Mouse (Mus musculus) kidney, postnatal 36 days (tissue): Measurements from ENCODE around the gene Thy1.
A peak's percentile ranks its signal among the peaks of the same experiment; 100 is the strongest.

Experiments used
- DNase-seq, 2 experiments: peaks; one replicate each; pipeline ENCODE4 v3.0.0; 2021 to 2022; ENCODE audit warnings: mixed read lengths in 2 of 2

Gene Thy1

GRCm38 (mm10) chr9:44042836-44043707 is at the start of gene Thy1:
Thy1 (plus strand) TSS chr9:44043384.
- no peak for DNase-seq

GRCm38 (mm10) chr9:43997681-43998080 is 45.5 kb upstream of the Thy1 start:
- no peak for DNase-seq

GRCm38 (mm10) chr9:43998851-43999250 is 44.3 kb upstream of the Thy1 start:
- DNase-seq: no peak

- DNase-seq: no peak
These were observed 38.8 kb upstream of the Thy1 start for GRCm38 (mm10) chr9:44004362-44004761.

GRCm38 (mm10) chr9:44005305-44005704 is 37.9 kb upstream of the Thy1 start:
- no peak for DNase-seq

GRCm38 (mm10) chr9:44007323-44007722 is 35.9 kb upstream of the Thy1 start:
- no peak for DNase-seq

- no peak for DNase-seq
These were observed 35.2 kb upstream of the Thy1 start for GRCm38 (mm10) chr9:44007991-44008390.

GRCm38 (mm10) chr9:44010900-44011299 is 32.3 kb upstream of the Thy1 start:
- DNase-seq: no peak

- DNase-seq: no peak
These were observed 31.5 kb upstream of the Thy1 start for GRCm38 (mm10) chr9:44011668-44012067.

- no peak for DNase-seq
These were observed 31.0 kb upstream of the Thy1 start for GRCm38 (mm10) chr9:44012164-44012563.

- peak; percentile 54 to 56 for DNase-seq
These were observed 30.4 kb upstream of the Thy1 start for GRCm38 (mm10) chr9:44012761-44013301.

- DNase-seq: peak in 1 of 2 experiments; percentile 5
These were observed 29.4 kb upstream of the Thy1 start for GRCm38 (mm10) chr9:44013781-44014180.

- DNase-seq: no peak
These were observed 26.9 kb upstream of the Thy1 start for GRCm38 (mm10) chr9:44016304-44016703.

- DNase-seq: no peak
These were observed 25.3 kb upstream of the Thy1 start for GRCm38 (mm10) chr9:44017846-44018245.

- no peak for DNase-seq
These were observed 23.2 kb upstream of the Thy1 start for GRCm38 (mm10) chr9:44020001-44020400.

- DNase-seq: no peak
These were observed 20.9 kb upstream of the Thy1 start for GRCm38 (mm10) chr9:44022100-44022847.

GRCm38 (mm10) chr9:44024096-44024495 is 19.1 kb upstream of the Thy1 start:
- DNase-seq: no peak

- peak in 1 of 2 experiments; percentile 10 for DNase-seq
These were observed 13.5 kb upstream of the Thy1 start for GRCm38 (mm10) chr9:44029580-44030236.

GRCm38 (mm10) chr9:44030646-44031045 is 12.5 kb upstream of the Thy1 start:
- DNase-seq: no peak

GRCm38 (mm10) chr9:44031079-44031478 is 12.1 kb upstream of the Thy1 start:
- DNase-seq: no peak

GRCm38 (mm10) chr9:44031946-44032345 is 11.2 kb upstream of the Thy1 start:
- DNase-seq: no peak

- no peak for DNase-seq
These were observed 9.9 kb upstream of the Thy1 start for GRCm38 (mm10) chr9:44033317-44033716.
